Mouse (Mus musculus): ENCODE measurements at regions not wholly inside any gene's neighbourhood (a gene's known extent, or its start where the extent isn't known, plus 50 kb on each side); places are given as distances from the start of the nearest gene placed in this dataset.

DNA sequence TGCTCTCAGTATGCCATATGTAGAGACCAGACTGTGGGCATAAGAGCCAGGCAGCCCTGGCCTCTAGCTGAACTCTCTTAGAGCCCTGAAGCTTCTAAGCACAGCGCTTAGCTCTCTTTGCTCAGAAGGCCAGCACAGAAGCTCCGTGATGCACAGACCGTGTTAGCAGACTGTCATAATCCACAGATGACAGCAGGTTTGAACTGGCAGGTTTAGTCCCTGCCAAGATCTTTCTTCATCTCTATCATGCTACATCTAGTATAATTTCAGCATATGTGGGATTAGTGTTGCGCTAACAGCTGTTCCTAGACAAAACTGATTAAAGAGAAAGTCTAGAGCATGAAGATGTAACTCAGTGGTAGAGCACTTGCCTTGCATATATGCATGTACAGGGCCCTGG, 342.0 kb upstream of the Kdm8 start:
- no peak for TF ChIP-seq CTCF (conservative IDR thresholded peaks at IDR 0.05; ENCODE audit: low read length)
- no peak for TF ChIP-seq NANOG (IDR thresholded peaks at IDR 0.05; ENCODE audit: borderline replicate concordance, low read length)
- TF ChIP-seq POU5F1 (IDR thresholded peaks at IDR 0.05; ENCODE audit: borderline replicate concordance, low read length), result no peak
